Mouse (Mus musculus): ENCODE results near the gene Fam214b.

- TF ChIP-seq CTCF (IDR thresholded peaks at IDR 0.05; ENCODE audit: low read depth, low read length), result no peak
- peak; percentile 41; the same call in 1 of the 2 replicates for TF ChIP-seq POLR2A (IDR thresholded peaks at IDR 0.05; ENCODE audit: extremely low read depth, insufficient read depth, low read length)
Observed at GRCm38 (mm10) chr4:43058753-43059654, 13.0 kb upstream of the Fam214b start, which contains the start of gene Unc13b.

All from liver, adult 2 months (tissue).